In the genomic region with DNA sequence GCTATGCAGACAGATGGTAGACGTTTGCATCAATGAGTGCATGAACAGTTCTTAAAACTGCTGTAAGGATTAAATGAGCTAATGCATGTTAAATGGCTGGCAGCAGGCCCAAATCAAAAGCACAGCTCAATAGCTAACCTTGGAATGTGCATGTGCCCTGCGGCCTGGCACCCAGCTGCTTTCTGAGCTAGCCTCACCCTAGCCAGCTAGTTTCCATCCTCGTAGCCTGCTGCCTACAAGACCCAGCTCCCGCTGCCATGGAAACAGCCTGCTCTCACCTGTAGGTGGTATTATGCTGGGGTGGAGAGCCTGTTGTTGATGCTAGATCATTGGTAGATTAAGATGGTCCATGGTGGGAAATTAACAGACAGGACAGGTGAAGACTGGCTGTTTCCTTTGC, we compare ENCODE assay signal across 17 mouse cellular contexts.
DNase-seq lines count a peak whose midpoint lies in the region; ATAC-seq and TF ChIP-seq lines count a peak whose summit lies in the region.
"Had no signal": no experiment of that assay in that cellular context is flagged by ENCODE, and none has a peak within 500 bp of the region (broad histone marks: within the 10 kb centered on the region; RNA-seq: fewer than 3 reads in every experiment).

No protein-coding gene starts in this region.

- no peaks in the 10 kb centered on the region for H3K36me3 ChIP-seq in hindbrain, postnatal 0 days (ENCODE audit: insufficient read depth, low read length)
- H3K36me3 ChIP-seq in hindbrain, embryonic 10.5 days: no peaks in the 10 kb centered on the region
- no peaks in the 10 kb centered on the region for H3K36me3 ChIP-seq in neural tube, embryonic 14.5 days (ENCODE audit: control insufficient read depth, insufficient read depth, low read length)
- H3K36me3 ChIP-seq in neural tube, embryonic 15.5 days: no peaks in the 10 kb centered on the region
- H3K36me3 ChIP-seq in forebrain, embryonic 15.5 days: no peaks in the 10 kb centered on the region
- H3K36me3 ChIP-seq: limb, embryonic 12.5 days had no signal

- H3K27ac ChIP-seq in hindbrain, postnatal 0 days: peak overlapping the region; percentile 41; the same call in 1 of the 2 replicates
- H3K27ac ChIP-seq in hindbrain, embryonic 10.5 days: no peak overlapping the region
- H3K27ac ChIP-seq in neural tube, embryonic 14.5 days (ENCODE audit: low read depth, low read length): no peak overlapping the region
- H3K27ac ChIP-seq in neural tube, embryonic 15.5 days (replicated peaks): no peak overlapping the region
- peak overlapping the region; percentile 75 for H3K27ac ChIP-seq in forebrain, embryonic 15.5 days (replicated peaks)
- H3K27ac ChIP-seq: limb, embryonic 12.5 days had no signal

- no peaks in the 10 kb centered on the region for H3K4me1 ChIP-seq in hindbrain, postnatal 0 days (ENCODE audit: insufficient read depth, low read length)
- H3K4me1 ChIP-seq in hindbrain, embryonic 10.5 days (replicated peaks): peaks cover 5% of the 10 kb centered on the region
- H3K4me1 ChIP-seq in neural tube, embryonic 14.5 days (ENCODE audit: control insufficient read depth, insufficient read depth, low read length): no peaks in the 10 kb centered on the region
- H3K4me1 ChIP-seq in neural tube, embryonic 15.5 days: peaks cover 2% of the 10 kb centered on the region; the same call in 1 of the 2 replicates
- peaks cover 17% of the 10 kb centered on the region for H3K4me1 ChIP-seq in forebrain, embryonic 15.5 days
- H3K4me1 ChIP-seq: limb, embryonic 12.5 days had no signal

- H3K27me3 ChIP-seq in hindbrain, postnatal 0 days (ENCODE audit: insufficient read depth, low read length): 0 out of 2 replicates have a peak, but pooled peaks cover 6% of the 10 kb centered on the region
- H3K27me3 ChIP-seq in hindbrain, embryonic 10.5 days (ENCODE audit: insufficient read depth, poor library complexity, severe bottlenecking): peaks cover 92% of the 10 kb centered on the region
- peaks cover 3% of the 10 kb centered on the region; the same call in 1 of the 2 replicates for H3K27me3 ChIP-seq in neural tube, embryonic 14.5 days (ENCODE audit: control insufficient read depth, insufficient read depth, low read length)
- H3K27me3 ChIP-seq in neural tube, embryonic 15.5 days (replicated peaks): peaks cover 51% of the 10 kb centered on the region
- H3K27me3 ChIP-seq in forebrain, embryonic 15.5 days: no peaks in the 10 kb centered on the region
- H3K27me3 ChIP-seq: CH12.LX had no signal

- 63% methylated on average over 4 of the region's 4 CpGs for WGBS in hindbrain, postnatal 0 days
- 81% methylated on average over 4 of the region's 4 CpGs for WGBS in hindbrain, embryonic 10.5 days
- 57% methylated on average over 4 of the region's 4 CpGs for WGBS in neural tube, embryonic 14.5 days
- 54% methylated on average over 4 of the region's 4 CpGs for WGBS in neural tube, embryonic 15.5 days
- WGBS in forebrain, embryonic 15.5 days: 57% methylated on average over 4 of the region's 4 CpGs

- no peak for TF ChIP-seq CTCF in hindbrain, postnatal 0 days (IDR thresholded peaks at IDR 0.05; ENCODE audit: low read depth)

- ATAC-seq in hindbrain, postnatal 0 days: peak; percentile 52; the same call in 1 of the 2 replicates
- peak; percentile 61; the same call in 1 of the 2 replicates for ATAC-seq in neural tube, embryonic 14.5 days (ENCODE audit: low read depth)
- ATAC-seq in neural tube, embryonic 15.5 days (ENCODE audit: low FRiP score): no peak
- peak; percentile 82 for ATAC-seq in forebrain, embryonic 15.5 days (replicated peaks)
- no peak for ATAC-seq in megakaryocyte progenitor cell, adult 5-6 weeks (replicated peaks; ENCODE audit: poor library complexity)
- ATAC-seq: intestine, postnatal 0 days; liver, postnatal 0 days had no signal

- no peak overlapping the region for H3K4me3 ChIP-seq in hindbrain, postnatal 0 days (ENCODE audit: low read length)
- no peak overlapping the region for H3K4me3 ChIP-seq in hindbrain, embryonic 10.5 days
- no peak overlapping the region for H3K4me3 ChIP-seq in neural tube, embryonic 14.5 days (ENCODE audit: low read depth, low read length)
- no peak overlapping the region for H3K4me3 ChIP-seq in neural tube, embryonic 15.5 days (replicated peaks)
- H3K4me3 ChIP-seq in forebrain, embryonic 15.5 days: no peak overlapping the region
- H3K4me3 ChIP-seq: limb, embryonic 12.5 days had no signal

- H3K9me3 ChIP-seq in hindbrain, postnatal 0 days (ENCODE audit: low read length): no peaks in the 10 kb centered on the region
- no peaks in the 10 kb centered on the region for H3K9me3 ChIP-seq in hindbrain, embryonic 10.5 days
- H3K9me3 ChIP-seq in neural tube, embryonic 14.5 days (ENCODE audit: control insufficient read depth, low read length): no peaks in the 10 kb centered on the region
- no peaks in the 10 kb centered on the region for H3K9me3 ChIP-seq in neural tube, embryonic 15.5 days (replicated peaks)
- H3K9me3 ChIP-seq in forebrain, embryonic 15.5 days: no peaks in the 10 kb centered on the region
- H3K9me3 ChIP-seq: limb, embryonic 12.5 days had no signal

- H3K4me2 ChIP-seq in hindbrain, postnatal 0 days (ENCODE audit: low read depth, low read length): no peak overlapping the region
- no peak overlapping the region for H3K4me2 ChIP-seq in neural tube, embryonic 14.5 days (ENCODE audit: low read depth, low read length)
- no peak overlapping the region for H3K4me2 ChIP-seq in neural tube, embryonic 15.5 days
- H3K4me2 ChIP-seq in forebrain, embryonic 15.5 days (replicated peaks): no peak overlapping the region
- H3K4me2 ChIP-seq: heart, embryonic 11.5 days; limb, embryonic 12.5 days had no signal

- H3K9ac ChIP-seq in hindbrain, postnatal 0 days (replicated peaks; ENCODE audit: low read length): no peak overlapping the region
- no peak overlapping the region for H3K9ac ChIP-seq in neural tube, embryonic 14.5 days (replicated peaks; ENCODE audit: low read depth, low read length)
- no peak overlapping the region for H3K9ac ChIP-seq in neural tube, embryonic 15.5 days (replicated peaks)
- H3K9ac ChIP-seq in forebrain, embryonic 15.5 days (replicated peaks): no peak overlapping the region
- H3K9ac ChIP-seq: limb, embryonic 12.5 days; liver, postnatal 0 days had no signal

- DNase-seq in hindbrain, postnatal 0 days (ENCODE audit: low spot score): no peak
- no peak for DNase-seq in hindbrain, embryonic 10.5 days (ENCODE audit: low spot score)
- peak; percentile 66 to 76 for DNase-seq in kidney, postnatal 25 days
- no peak for DNase-seq in ovary, postnatal 10 days (ENCODE audit: low spot score)
- DNase-seq: cerebellum, postnatal 36 days; gastrocnemius, postnatal 25 days; heart, postnatal 4 days; liver, postnatal 0 days; lung, postnatal 36 days had no signal

Comparison
In these comparisons a context has a peak if more than half of its experiments do, and no peak if none do; other contexts are left out.
1. ATAC-seq: peak in hindbrain, postnatal 0 days (single experiment), neural tube, embryonic 14.5 days (single experiment) and forebrain, embryonic 15.5 days (single experiment); none in neural tube, embryonic 15.5 days (single experiment) and megakaryocyte progenitor cell, adult 5-6 weeks (single experiment).
2. H3K27ac ChIP-seq: peak in hindbrain, postnatal 0 days (single experiment) and forebrain, embryonic 15.5 days (single experiment); none in hindbrain, embryonic 10.5 days (single experiment), neural tube, embryonic 14.5 days (single experiment) and neural tube, embryonic 15.5 days (single experiment).
3. DNase-seq: peak in kidney, postnatal 25 days (2 of 2); none in hindbrain, postnatal 0 days (single experiment), hindbrain, embryonic 10.5 days (single experiment) and ovary, postnatal 10 days (single experiment).